Mouse (Mus musculus) brain, embryonic 14.5 days (tissue): ENCODE measurements at regions not wholly inside any gene's neighbourhood (a gene's known extent, or its start where the extent isn't known, plus 50 kb on each side); places are given as distances from the start of the nearest gene placed in this dataset.

Source experiments
- CTCF ChIP-seq: fragments of 200-500 bp; IDR thresholded peaks from 2 replicates; pipeline ENCODE4 v1.5.1; 2012; ENCODE audit warnings: inconsistent platforms, mild to moderate bottlenecking, moderate library complexity, borderline replicate concordance; ENCODE audit not compliant: insufficient read depth, insufficient read length; ENCODE audit errors: extremely low read depth
- POLR2A ChIP-seq: fragments of 200-500 bp; IDR thresholded peaks from 2 replicates; pipeline ENCODE4 v1.6.1; 2012; ENCODE audit warnings: mild to moderate bottlenecking, inconsistent platforms, borderline replicate concordance; ENCODE audit not compliant: poor library complexity, insufficient read depth, insufficient read length, severe bottlenecking; ENCODE audit errors: extremely low read depth

DNA sequence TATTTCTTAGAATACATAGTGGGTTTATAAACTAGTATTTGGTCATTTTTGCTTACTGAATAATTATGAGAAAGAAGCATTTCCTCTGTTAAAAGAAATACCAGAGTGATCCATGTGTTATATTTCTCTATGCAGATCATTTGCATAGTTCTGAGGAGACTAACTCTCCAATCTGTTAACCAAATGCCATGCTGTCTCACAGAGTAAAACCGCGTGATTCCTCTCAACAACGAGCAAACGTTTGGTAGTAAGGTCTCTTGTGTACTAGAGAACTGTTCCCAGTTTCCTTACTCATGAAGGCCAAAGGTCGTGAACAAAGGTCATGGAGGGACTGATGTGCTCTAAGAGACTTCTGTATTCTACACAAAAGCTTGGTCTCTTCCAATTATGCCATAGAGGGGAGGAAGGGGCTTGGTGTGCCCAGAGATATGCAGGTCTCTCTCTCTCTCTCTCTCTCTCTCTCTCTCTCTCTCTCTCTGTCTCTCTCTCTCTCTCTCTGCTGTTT lies 152.3 kb upstream of the Avpr1a start:
- TF ChIP-seq CTCF (no peak), POLR2A (no peak)
